Mouse (Mus musculus) adrenal gland, postnatal 0 days (tissue): ENCODE results near the gene Anp32e. TPM values are rescaled to one million over a fixed set of nuclear protein-coding genes. Genes with fewer than 3 reads are reported as not detected.

Source experiments
- polyA plus RNA-seq: library from polyadenylated mRNA; unstranded; fragments of >200 nt; fragmentation: Nextera tagmentation; extraction: Ambion mirVana; gene quantifications from 2 replicates; pipeline ENCODE4 v1.2.1, GENCODE M21; 2015

Gene Anp32e
- 65.3 and 81.3 TPM in 2 replicates for polyA plus RNA-seq

DNA sequence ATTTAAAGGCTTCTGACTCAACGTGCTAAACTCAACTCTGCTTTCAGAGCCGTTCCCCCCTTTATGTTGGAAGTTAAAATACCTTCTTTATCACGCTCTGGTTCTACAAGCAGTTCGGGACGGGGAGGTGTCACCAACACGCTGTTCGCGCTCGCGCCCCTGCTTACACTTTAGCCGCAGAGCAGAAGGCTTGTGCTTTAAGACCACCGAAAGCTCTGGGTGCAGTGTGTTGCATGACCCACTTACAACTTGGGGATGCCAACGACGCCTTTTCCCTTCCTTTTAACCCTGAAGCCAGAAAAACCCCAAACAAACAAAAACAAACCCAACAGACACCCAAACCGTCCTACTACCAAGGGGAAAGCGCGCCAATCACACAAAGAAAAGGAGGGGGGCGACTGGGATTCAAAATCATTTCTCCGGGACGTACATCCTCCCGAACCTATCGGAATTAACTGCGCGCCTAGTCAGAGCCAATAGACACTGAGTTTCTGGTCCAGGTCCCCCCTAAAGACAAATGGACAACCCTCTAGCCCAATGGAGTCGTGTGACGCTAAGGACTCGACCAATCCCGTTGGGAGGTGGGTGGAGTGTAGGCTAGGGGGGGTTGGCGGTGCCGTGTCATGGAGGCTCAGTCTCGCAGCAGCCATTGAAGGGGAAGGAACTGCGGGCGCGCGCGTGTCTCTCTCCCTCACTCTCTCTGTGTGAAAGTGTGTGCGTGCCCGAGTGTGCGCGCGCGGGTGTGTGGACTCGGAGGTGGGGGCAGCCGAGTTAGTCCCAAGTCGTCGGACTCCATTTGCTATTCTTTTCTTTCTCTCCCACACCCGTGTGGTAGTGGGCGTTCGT is at the start of gene Anp32e:
TSS of gene Anp32e (plus strand) at position 589 of the 846 bp plus-strand sequence.

DNA sequence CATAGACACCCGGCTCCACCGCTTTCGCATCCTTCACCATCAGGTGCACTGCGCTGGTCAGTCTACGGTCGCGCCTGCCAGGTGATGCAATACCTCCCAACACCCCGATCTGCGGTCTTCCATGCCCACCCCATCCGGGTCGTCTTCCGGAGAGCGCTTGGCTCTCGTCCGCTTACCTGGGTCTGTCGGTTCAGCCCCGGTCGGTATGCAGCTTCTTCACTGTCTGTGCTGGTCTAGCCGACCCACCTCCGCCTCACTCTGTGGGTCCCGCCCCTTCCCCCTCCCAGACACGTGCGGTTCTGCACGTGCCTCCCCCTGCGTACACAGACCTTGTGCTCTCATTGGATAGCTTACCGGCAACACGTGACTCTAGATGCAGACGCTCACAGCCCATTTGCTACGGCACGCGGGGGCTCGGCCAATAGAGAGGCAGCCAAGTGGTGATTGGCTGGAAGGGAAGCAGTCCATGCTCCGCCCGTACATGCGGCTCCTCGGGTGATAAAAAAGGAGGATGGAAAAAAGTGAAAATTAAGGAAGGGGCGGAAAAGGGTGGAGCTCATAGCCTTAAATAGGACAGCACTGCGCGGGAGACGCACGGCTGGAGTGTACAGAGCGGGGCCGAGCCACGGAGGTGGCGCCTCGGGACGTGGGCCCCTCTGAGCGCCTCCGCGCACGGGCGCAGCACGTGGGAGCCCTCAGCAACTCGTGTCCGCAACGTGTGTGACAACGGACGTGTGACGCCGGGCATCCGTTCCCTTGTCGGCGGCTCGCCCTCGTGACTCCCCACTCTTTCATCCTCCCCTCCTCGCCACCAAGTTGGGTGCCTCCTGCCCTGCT is 46.8 kb upstream of the Anp32e start, which contains the start of gene Ciart:
TSS of gene Ciart (minus strand) at position 273 of the 837 bp plus-strand sequence.

DNA sequence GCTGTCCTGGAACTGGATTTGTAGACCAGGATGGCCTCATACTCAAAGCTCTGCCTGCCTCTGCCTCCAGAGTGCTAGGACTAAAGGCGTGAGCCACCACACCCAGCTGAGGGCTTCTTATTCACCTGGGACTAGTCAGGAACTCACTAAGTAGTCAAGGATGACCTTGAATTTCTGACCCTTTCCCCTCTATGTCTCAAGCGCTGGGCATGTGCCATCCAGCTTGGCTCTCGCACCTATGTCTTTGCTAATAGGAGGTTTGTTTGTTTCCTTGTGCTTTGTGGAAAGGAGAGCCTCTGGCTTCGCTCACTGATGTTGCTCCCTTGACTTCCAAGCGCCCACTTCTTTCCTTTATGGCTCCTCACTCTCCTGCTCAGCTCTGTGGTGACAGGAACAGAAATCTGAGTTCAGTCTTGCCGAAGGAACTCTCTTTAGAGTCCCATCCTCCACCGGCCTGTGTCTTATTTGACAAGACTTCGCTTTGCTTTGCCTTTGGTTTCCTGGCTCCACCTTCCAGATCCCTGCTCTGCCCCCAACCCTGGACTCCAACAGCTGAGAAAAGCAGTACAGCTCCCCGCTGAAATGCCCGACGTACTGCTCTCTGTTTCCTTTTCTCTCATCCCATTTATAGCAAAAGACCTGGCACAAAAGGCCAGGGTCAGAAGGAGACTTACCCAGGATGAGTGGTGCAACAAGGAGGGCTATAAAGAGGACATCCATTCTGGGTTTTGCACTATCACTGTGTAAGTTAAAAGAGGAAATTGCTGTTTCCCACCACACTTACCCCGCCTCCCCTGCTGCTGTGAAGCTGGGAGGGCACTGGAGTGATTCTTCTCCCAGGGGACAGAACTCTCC is 37.6 kb upstream of the Anp32e start, which contains the start of gene BC028528:
TSS of gene BC028528 (minus strand) at position 795 of the 855 bp plus-strand sequence.

GRCm38 (mm10) chr3:95893606-95894316 is 35.3 kb upstream of the Anp32e start, which contains the start of gene Aph1a:
TSS of gene Aph1a (plus strand) at chr3:95893969.

DNA sequence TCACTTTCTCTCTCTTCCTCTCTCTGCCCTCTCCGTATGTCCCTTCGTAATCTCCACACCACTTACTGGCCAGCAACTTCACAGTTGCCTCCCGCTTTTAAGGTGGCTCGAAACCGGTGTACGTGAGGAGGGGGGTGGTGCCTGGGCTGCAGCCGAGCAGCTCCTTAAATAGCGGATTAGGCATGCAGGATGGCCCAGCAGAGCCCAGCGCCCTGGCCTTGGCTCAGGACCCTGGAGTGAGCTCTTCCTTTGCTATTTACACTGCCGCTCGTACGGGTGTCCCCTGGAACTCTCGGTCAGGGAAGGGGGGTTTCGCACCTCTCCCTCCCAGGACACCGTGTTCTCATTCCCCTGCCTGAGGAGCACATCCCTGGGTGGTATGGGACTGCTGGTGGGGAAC is 24.5 kb upstream of the Anp32e start, which contains the start of gene Car14:
TSS of gene Car14 (minus strand) at position 124 of the 400 bp plus-strand sequence.

DNA sequence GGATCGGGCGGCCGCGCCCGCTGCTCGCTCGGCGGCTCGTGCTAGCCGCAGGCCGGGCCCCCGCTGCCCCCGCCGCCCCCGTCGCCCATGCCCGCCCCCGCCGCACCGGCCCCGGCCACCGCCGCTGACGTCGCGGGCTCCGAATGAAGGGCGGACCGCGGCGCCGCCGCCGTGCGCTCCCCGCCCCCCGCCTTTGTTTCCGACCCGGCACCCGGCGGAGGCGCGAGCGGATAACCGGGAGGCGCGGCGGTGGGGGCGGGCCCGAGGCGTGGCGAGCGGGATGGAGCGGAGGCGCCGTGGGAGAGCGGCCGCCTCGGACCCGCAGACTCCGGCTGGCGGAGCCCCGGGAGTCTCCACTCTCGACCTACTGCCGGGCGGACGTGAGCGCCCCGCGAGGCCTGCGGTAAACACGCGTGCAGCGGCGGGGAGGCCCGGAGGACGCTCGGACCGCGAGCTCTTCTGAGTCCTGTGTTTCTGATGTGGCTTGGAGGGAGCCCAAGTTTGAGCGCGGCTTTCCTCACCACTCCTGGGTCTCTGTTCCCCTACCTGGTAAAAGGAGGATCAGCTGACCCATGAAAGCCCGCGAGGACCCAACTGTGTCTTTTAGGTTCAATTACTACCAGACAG is 66.9 kb downstream of the Anp32e start, which contains the start of gene Plekho1:
TSS of gene Plekho1 (minus strand) at position 200 of the 627 bp plus-strand sequence.

Other genes starting within 250 kb of the Anp32e start
- 9.6 and 14.0 TPM in 2 replicates for gene Adamtsl4, start 241.3 kb upstream of the Anp32e start, polyA plus RNA-seq
- 338 and 413 TPM in 2 replicates for gene Ecm1, start 189.7 kb upstream of the Anp32e start, polyA plus RNA-seq
- gene Tars2, start 169.0 kb upstream of the Anp32e start, polyA plus RNA-seq, result 23.1 and 33.9 TPM in 2 replicates
- gene Rprd2, start 110.4 kb upstream of the Anp32e start, polyA plus RNA-seq, result 15.8 and 21.5 TPM in 2 replicates
- 12.8 and 15.7 TPM in 2 replicates for gene Prpf3, start 73.4 kb upstream of the Anp32e start, polyA plus RNA-seq
- gene Mrps21, start 57.7 kb upstream of the Anp32e start, polyA plus RNA-seq, result 417 and 460 TPM in 2 replicates
- 1.6 TPM in 2 replicates for gene Ciart, start 47.0 kb upstream of the Anp32e start, polyA plus RNA-seq
- 32.2 and 76.3 TPM in 2 replicates for gene BC028528, start 37.2 kb upstream of the Anp32e start, polyA plus RNA-seq
- gene Aph1a, start 35.3 kb upstream of the Anp32e start, polyA plus RNA-seq, result 27.3 and 44.6 TPM in 2 replicates
- gene Car14, start 24.6 kb upstream of the Anp32e start, polyA plus RNA-seq, result 1.1 and 1.3 TPM in 2 replicates
- gene Plekho1, start 66.8 kb downstream of the Anp32e start, polyA plus RNA-seq, result 25.3 and 38.4 TPM in 2 replicates
- gene Vps45, start 129.2 kb downstream of the Anp32e start, polyA plus RNA-seq, result 44.5 and 48.8 TPM in 2 replicates
- 10.6 and 16.1 TPM in 2 replicates for gene Otud7b, start 175.3 kb downstream of the Anp32e start, polyA plus RNA-seq
- 16.9 and 21.9 TPM in 2 replicates for gene Mtmr11, start 232.8 kb downstream of the Anp32e start, polyA plus RNA-seq
- gene Sf3b4, start 243.1 kb downstream of the Anp32e start, polyA plus RNA-seq, result 68.8 and 90.2 TPM in 2 replicates